Mouse (Mus musculus) spleen, adult 2 months (tissue): Measurements from ENCODE around the gene Pmpcb. TPM values are rescaled to one million over a fixed set of nuclear protein-coding genes. Genes with fewer than 3 reads are reported as not detected.
A peak's percentile ranks its signal among the peaks of the same experiment; 100 is the strongest.

ENCODE experiments used
- DNase-seq, 2 experiments: peaks; one replicate each; pipeline versions ENCODE4 v3.0.0 to v3.0.0-alpha.2; 2012 to 2021; ENCODE audit warnings: low spot score in 2 of 2, low read depth in 1 of 2
- H3K27ac ChIP-seq: fragments of 200-500 bp; 2 replicates; pipeline ENCODE4 v1.5.1; 2012; ENCODE audit warnings: low read length, inconsistent platforms; ENCODE audit not compliant: insufficient read depth
- H3K27me3 ChIP-seq: fragments of 200-500 bp; 2 replicates; pipeline ENCODE4 v1.6.1; 2012; ENCODE audit warnings: mild to moderate bottlenecking, moderate library complexity, low read length, inconsistent platforms; ENCODE audit not compliant: control insufficient read depth, insufficient read depth
- H3K36me3 ChIP-seq: fragments of 200-500 bp; 2 replicates; pipeline ENCODE4 v1.6.1; 2012; ENCODE audit warnings: mild to moderate bottlenecking, low read length, inconsistent platforms; ENCODE audit not compliant: control insufficient read depth, insufficient read depth
- H3K4me1 ChIP-seq: fragments of 200-500 bp; 2 replicates; pipeline ENCODE4 v1.6.1; 2011; ENCODE audit warnings: inconsistent platforms; ENCODE audit not compliant: control insufficient read depth, insufficient read depth, insufficient read length
- H3K4me3 ChIP-seq: fragments of 200-500 bp; 2 replicates; pipeline ENCODE4 v1.5.1; 2011; ENCODE audit warnings: mild to moderate bottlenecking, inconsistent platforms; ENCODE audit not compliant: insufficient read depth, insufficient read length; ENCODE audit errors: extremely low read depth
- CTCF ChIP-seq: fragments of 200-500 bp; IDR thresholded peaks from 2 replicates; pipeline ENCODE4 v1.5.1; 2011; ENCODE audit warnings: mild to moderate bottlenecking, inconsistent platforms; ENCODE audit not compliant: insufficient read depth, insufficient read length, insufficient replicate concordance; ENCODE audit errors: extremely low read depth
- POLR2A ChIP-seq: fragments of 200-500 bp; IDR thresholded peaks from 2 replicates; pipeline ENCODE4 v1.6.1; 2011; ENCODE audit warnings: low read depth, low read length, inconsistent platforms
- WGBS: fragments of 180-500 bp; shearing (Covaris S2); methylation state at CpG from one replicate; pipeline ENCODE4 v1.1.7; 2018; 5-methylcytosine and 5-hydroxymethylcytosine counted together
- polyA plus RNA-seq: library from polyadenylated mRNA; depleted of rRNA; stranded (reverse); fragments of >200 nt; gene quantifications from 2 replicates; pipeline ENCODE4 v1.2.3, GENCODE M21; 2012

Pmpcb gene
- polyA plus RNA-seq, 1 experiment: 11.1 TPM

GRCm38 (mm10) chr5:21732177-21732911, 4.6 kb upstream of the Pmpcb start:
- Histone ChIP-seq H3K27me3 (no peaks in the 10 kb centered on the region), H3K36me3 (no peaks in the 10 kb centered on the region), H3K27ac (no peak overlapping the region), H3K4me3 (no peak overlapping the region), H3K4me1 (no peaks in the 10 kb centered on the region)
- no peak for TF ChIP-seq CTCF
- no peak for TF ChIP-seq POLR2A
- DNase-seq: no peak
- 94% methylated on average over 3 of the region's 3 CpGs for WGBS

GRCm38 (mm10) chr5:21732930-21733329, 4.0 kb upstream of the Pmpcb start:
- H3K27me3 ChIP-seq: no peaks in the 10 kb centered on the region
- DNase-seq: no peak
- no peak overlapping the region for H3K4me3 ChIP-seq
- WGBS: 80% methylated on average over 8 of the region's 8 CpGs
- TF ChIP-seq POLR2A: no peak
- no peak for TF ChIP-seq CTCF
- no peak overlapping the region for H3K27ac ChIP-seq
- peaks cover 4% of the 10 kb centered on the region; the same call in 1 of the 2 replicates for H3K4me1 ChIP-seq
- H3K36me3 ChIP-seq: no peaks in the 10 kb centered on the region

- WGBS: 79% methylated on average over 20 of the region's 20 CpGs
- Histone ChIP-seq H3K4me3 (peak overlapping the region; percentile 31), H3K36me3 (peaks cover 7% of the 10 kb centered on the region), H3K4me1 (peaks cover 5% of the 10 kb centered on the region; the same call in 1 of the 2 replicates), H3K27me3 (no peaks in the 10 kb centered on the region), H3K27ac (no peak overlapping the region)
- DNase-seq: no peak
- TF ChIP-seq CTCF: no peak
Observed at GRCm38 (mm10) chr5:21735100-21735499, 1.8 kb upstream of the Pmpcb start.

- TF ChIP-seq CTCF (peak; percentile 57; the same call in 1 of the 2 replicates), POLR2A (no peak)
- H3K4me1 ChIP-seq: peaks cover 5% of the 10 kb centered on the region; the same call in 1 of the 2 replicates
- no peak overlapping the region for H3K27ac ChIP-seq
- H3K36me3 ChIP-seq: peaks cover 9% of the 10 kb centered on the region
- 25% methylated on average over 10 of the region's 10 CpGs for WGBS
- H3K27me3 ChIP-seq: no peaks in the 10 kb centered on the region
- peak; percentile 61 to 67 for DNase-seq
- H3K4me3 ChIP-seq: peak overlapping the region; percentile 67
Observed at GRCm38 (mm10) chr5:21735584-21735983, 1.4 kb upstream of the Pmpcb start.

GRCm38 (mm10) chr5:21736046-21736445, 895 bp upstream of the Pmpcb start:
- peaks cover 9% of the 10 kb centered on the region for H3K36me3 ChIP-seq
- H3K4me3 ChIP-seq: no peak overlapping the region
- TF ChIP-seq POLR2A (no peak), CTCF (no peak)
- no peak overlapping the region for H3K27ac ChIP-seq
- DNase-seq: no peak
- peaks cover 5% of the 10 kb centered on the region; the same call in 1 of the 2 replicates for H3K4me1 ChIP-seq
- no peaks in the 10 kb centered on the region for H3K27me3 ChIP-seq
- 89% methylated on average over 11 of the region's 11 CpGs for WGBS

- peak overlapping the region; percentile 80 for H3K4me3 ChIP-seq
- H3K36me3 ChIP-seq: peaks cover 18% of the 10 kb centered on the region
- no peaks in the 10 kb centered on the region for H3K27me3 ChIP-seq
- 10% methylated on average over 10 of the region's 10 CpGs for WGBS
- no peak overlapping the region for H3K27ac ChIP-seq
- DNase-seq: no peak
- no peak for TF ChIP-seq POLR2A
- TF ChIP-seq CTCF: no peak
- peaks cover 5% of the 10 kb centered on the region; the same call in 1 of the 2 replicates for H3K4me1 ChIP-seq
Observed at GRCm38 (mm10) chr5:21737620-21738019, 679 bp downstream of the Pmpcb start.

- Histone ChIP-seq H3K27me3 (no peaks in the 10 kb centered on the region), H3K4me1 (peaks cover 5% of the 10 kb centered on the region; the same call in 1 of the 2 replicates), H3K36me3 (peaks cover 29% of the 10 kb centered on the region), H3K4me3 (no peak overlapping the region), H3K27ac (no peak overlapping the region)
- TF ChIP-seq CTCF: no peak
- TF ChIP-seq POLR2A: no peak
- WGBS: 88% methylated on average over 11 of the region's 11 CpGs
- DNase-seq: no peak
Observed at GRCm38 (mm10) chr5:21739120-21739519, 2.2 kb downstream of the Pmpcb start.
